Mouse (Mus musculus): ENCODE measurements around the gene Phldb2. TPM values are rescaled to one million over a fixed set of nuclear protein-coding genes. Genes with fewer than 3 reads are reported as not detected.

The Phldb2 gene
- polyA plus RNA-seq, 1 experiment from 2014 or later: 24.3 TPM

Other genes starting within 250 kb of the Phldb2 start
- gene Tagln3, start 229.0 kb downstream of the Phldb2 start, polyA plus RNA-seq (2014; fragmentation: Nextera tagmentation; extraction: Ambion mirVana): 4.1 and 5.4 TPM in 2 replicates
- 28.3 and 30.7 TPM in 2 replicates for gene Abhd10, start 210.6 kb downstream of the Phldb2 start, polyA plus RNA-seq (2014; fragmentation: Nextera tagmentation; extraction: Ambion mirVana)
- gene Plcxd2, start 56.6 kb upstream of the Phldb2 start, polyA plus RNA-seq (2014; fragmentation: Nextera tagmentation; extraction: Ambion mirVana): 3.5 and 3.8 TPM in 2 replicates
- gene Cd96, start 166.7 kb upstream of the Phldb2 start, polyA plus RNA-seq (2014; fragmentation: Nextera tagmentation; extraction: Ambion mirVana): 0.12 TPM in 1 of 2 replicates, not detected in the other
- gene Gm4737, start 201.5 kb upstream of the Phldb2 start, polyA plus RNA-seq (2014; fragmentation: Nextera tagmentation; extraction: Ambion mirVana): 3.3 and 3.5 TPM in 2 replicates

Data from liver, embryonic 11.5 days (tissue).